Mouse (Mus musculus): Measurements from ENCODE around the gene Zfp566.

The Zfp566 gene

DNA sequence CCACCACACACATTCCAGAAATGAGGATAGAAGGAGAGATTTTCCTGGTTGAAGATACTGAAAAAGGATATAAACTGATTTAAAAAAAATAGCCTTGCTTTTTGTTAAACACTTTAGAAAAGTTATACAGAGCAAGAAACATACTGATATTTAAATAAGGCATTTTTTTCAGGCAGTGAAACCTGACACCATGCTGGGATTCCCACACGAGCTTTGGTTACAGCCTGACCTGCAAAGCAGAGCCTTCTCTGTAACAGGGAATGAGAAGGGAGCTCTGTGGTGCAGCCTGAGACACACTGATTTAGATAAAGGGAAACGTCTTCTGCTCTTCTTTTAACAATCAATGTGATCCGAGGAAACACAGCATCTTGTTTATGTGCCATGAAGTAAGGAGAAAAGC, 36.7 kb downstream of the Zfp566 start:
- peak; percentile 67 for DNase-seq (ENCODE audit: low read depth)

- DNase-seq (ENCODE audit: low read depth), result peak; percentile 82
Observed at GRCm38 (mm10) chr7:30050882-30051548, 39.3 kb downstream of the Zfp566 start, which contains the start of gene Zfp14. Gene Zfp14 (minus strand): TSS chr7:30051380.

DNA sequence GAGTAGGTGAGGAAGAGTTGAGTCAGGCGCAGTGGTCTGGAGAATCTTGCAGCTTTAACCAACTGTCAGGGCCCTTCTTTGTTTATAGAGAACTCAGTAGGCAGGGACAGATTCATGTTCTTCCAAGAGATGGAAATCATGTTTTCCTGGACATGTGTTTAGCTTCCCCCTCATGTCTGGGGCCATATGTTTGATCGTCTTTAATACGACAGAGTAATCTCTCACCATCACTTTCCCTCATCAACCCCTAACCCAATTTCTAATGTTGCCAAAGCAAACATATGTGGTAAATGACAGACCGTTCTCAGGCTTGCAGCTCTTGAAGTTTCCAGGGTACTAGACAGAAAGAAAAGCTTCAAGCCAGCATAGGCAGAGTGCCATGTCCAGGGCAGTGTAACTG, 42.2 kb downstream of the Zfp566 start:
- no peak for DNase-seq (ENCODE audit: low read depth)

- DNase-seq (ENCODE audit: low read depth), result no peak
Observed at GRCm38 (mm10) chr7:30044354-30044753, 46.0 kb downstream of the Zfp566 start.

DNA sequence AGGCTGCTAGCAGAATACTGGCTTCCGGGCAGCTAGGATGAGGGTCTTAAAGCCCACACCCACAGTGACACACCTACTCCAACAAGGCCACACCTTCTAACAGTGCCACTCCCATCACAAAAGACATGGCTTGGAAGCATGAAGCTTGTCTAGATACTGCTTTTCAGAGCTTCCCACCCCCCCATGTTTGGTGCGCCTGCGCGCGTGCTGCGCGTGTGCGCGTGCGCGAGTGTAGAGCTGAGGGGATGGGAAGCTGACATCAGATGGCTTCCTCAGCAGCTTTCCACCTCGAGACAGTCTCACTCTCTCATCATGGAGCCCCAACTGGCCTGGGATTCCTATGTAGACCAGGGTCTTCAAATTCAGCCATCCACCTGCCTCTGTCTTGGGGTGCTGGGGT, 56.0 kb downstream of the Zfp566 start:
- DNase-seq (ENCODE audit: low read depth), result no peak

DNA sequence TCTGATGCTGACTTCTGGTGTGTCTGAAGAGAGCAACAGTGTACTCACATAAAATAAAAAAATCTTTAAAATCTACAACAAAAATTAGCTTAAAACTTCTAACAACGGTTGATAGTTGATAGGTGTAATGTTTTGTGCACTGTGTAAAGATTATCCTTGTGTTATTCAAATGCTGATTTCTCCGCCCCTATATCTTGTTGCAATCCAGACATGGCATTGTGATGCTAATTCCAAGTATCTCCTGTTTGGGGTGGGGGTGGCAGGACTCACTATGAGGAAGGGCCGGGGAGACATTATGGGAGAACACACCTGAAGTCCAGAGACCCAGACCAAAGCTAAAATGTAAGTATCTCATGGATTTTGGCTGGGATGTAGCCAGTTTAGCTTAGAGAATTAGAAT, 58.9 kb downstream of the Zfp566 start:
- no peak for DNase-seq (ENCODE audit: low read depth)

DNA sequence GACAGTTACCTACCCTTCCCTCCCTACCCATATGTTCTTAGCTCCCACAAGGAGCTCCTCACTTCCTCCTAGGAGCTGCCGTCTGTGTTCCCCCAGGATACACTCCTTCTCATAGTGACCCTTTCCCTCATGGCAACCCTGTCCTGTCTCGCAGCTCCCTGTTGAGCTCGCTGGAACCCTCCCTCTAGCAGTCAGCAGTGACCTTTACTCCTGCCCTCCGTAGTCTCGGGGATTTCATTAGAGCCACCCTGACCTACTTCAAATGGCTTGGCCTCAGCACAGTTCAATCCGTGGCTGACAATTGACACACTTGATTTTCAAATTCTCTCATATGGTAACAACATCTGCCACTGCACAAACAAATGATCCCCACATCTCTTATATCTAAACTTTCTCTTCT, 59.6 kb downstream of the Zfp566 start:
- DNase-seq (ENCODE audit: low read depth), result no peak

- DNase-seq (ENCODE audit: low read depth), result no peak
Observed at GRCm38 (mm10) chr7:30028572-30028971, 61.8 kb downstream of the Zfp566 start.

Data from NIH3T3 (cell line).